Mouse (Mus musculus) embryonic fibroblast, embryonic 13.5 days (primary cell): ENCODE measurements around the gene Pdhb. TPM values are rescaled to one million over a fixed set of nuclear protein-coding genes. Genes with fewer than 3 reads are reported as not detected.

ENCODE experiments used
- H3K27ac ChIP-seq: 2 replicates; pipeline ENCODE4 v1.5.1; 2012; ENCODE audit warnings: low read length, control low read depth, inconsistent platforms; ENCODE audit not compliant: insufficient read depth
- H3K4me1 ChIP-seq: 2 replicates; pipeline ENCODE4 v1.6.1; 2011; ENCODE audit warnings: low read length; ENCODE audit not compliant: control insufficient read depth, insufficient read depth
- H3K4me3 ChIP-seq: 2 replicates; pipeline ENCODE4 v1.5.1; 2011; ENCODE audit warnings: mild to moderate bottlenecking, control low read depth, low read length; ENCODE audit not compliant: insufficient read depth
- CTCF ChIP-seq: IDR thresholded peaks from 2 replicates; pipeline ENCODE4 v1.5.1; 2011; ENCODE audit warnings: mild to moderate bottlenecking, control low read depth, low read length, moderate library complexity, borderline replicate concordance; ENCODE audit not compliant: insufficient read depth
- POLR2A ChIP-seq: IDR thresholded peaks from 2 replicates; pipeline ENCODE4 v1.6.1; 2011; ENCODE audit warnings: low read depth, mild to moderate bottlenecking, control low read depth, low read length, moderate library complexity
- polyA plus RNA-seq: library from polyadenylated mRNA; stranded (reverse); fragments of >200 nt; gene quantifications from 2 replicates; pipeline ENCODE4 v1.2.4, GENCODE M21; 2011; ENCODE audit warnings: low read depth; ENCODE audit not compliant: missing spikeins, insufficient read length

The Pdhb gene
- polyA plus RNA-seq, 1 experiment = 92.5 TPM

- Histone ChIP-seq H3K4me3 (no peak overlapping the region), H3K4me1 (no peaks in the 10 kb centered on the region), H3K27ac (no peak overlapping the region)
- TF ChIP-seq POLR2A (no peak), CTCF (no peak)
Observed at GRCm38 (mm10) chr14:8161777-8162176, 11.0 kb downstream of the Pdhb start.

GRCm38 (mm10) chr14:8159141-8159540 is 13.7 kb downstream of the Pdhb start:
- TF ChIP-seq CTCF (no peak), POLR2A (no peak)
- H3K4me3 ChIP-seq = no peak overlapping the region
- peaks cover 1% of the 10 kb centered on the region for H3K4me1 ChIP-seq
- H3K27ac ChIP-seq = no peak overlapping the region

- TF ChIP-seq POLR2A (no peak), CTCF (no peak)
- H3K27ac ChIP-seq = no peak overlapping the region
- H3K4me1 ChIP-seq = peaks cover 4% of the 10 kb centered on the region
- H3K4me3 ChIP-seq = no peak overlapping the region
Observed at GRCm38 (mm10) chr14:8158721-8159120, 14.1 kb downstream of the Pdhb start.

DNA sequence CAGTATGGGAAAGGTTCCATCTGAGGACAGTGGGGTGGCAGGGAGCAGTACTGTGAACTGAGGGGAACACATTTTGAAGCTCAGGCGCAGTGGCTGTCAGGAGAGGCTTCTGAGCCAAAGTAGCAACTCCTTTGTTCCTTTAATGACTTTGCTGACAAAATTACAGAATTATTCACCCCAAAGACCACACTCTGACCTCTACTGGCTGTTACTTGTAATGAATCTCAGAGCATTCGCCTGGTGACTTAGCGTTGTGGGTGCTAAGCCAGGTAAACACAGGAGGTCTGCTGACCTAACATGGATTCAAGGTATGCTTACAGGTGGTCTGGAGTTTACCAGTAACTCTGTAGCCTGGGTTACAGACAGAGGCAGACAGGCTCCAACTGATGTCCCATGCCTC is 15.9 kb downstream of the Pdhb start:
- no peak overlapping the region for H3K4me3 ChIP-seq
- H3K27ac ChIP-seq = no peak overlapping the region
- TF ChIP-seq POLR2A = no peak
- no peak for TF ChIP-seq CTCF
- H3K4me1 ChIP-seq = peaks cover 7% of the 10 kb centered on the region

GRCm38 (mm10) chr14:8154072-8154471 is 18.8 kb downstream of the Pdhb start:
- Histone ChIP-seq H3K4me3 (no peak overlapping the region), H3K27ac (no peak overlapping the region), H3K4me1 (peaks cover 7% of the 10 kb centered on the region)
- TF ChIP-seq CTCF (no peak), POLR2A (no peak)

GRCm38 (mm10) chr14:8151757-8152156 is 21.1 kb downstream of the Pdhb start:
- TF ChIP-seq POLR2A (no peak), CTCF (no peak)
- H3K4me3 ChIP-seq = no peak overlapping the region
- no peak overlapping the region for H3K27ac ChIP-seq
- peaks cover 7% of the 10 kb centered on the region for H3K4me1 ChIP-seq

GRCm38 (mm10) chr14:8148842-8149241 is 24.0 kb downstream of the Pdhb start:
- H3K27ac ChIP-seq = no peak overlapping the region
- peaks cover 3% of the 10 kb centered on the region; the same call in 1 of the 2 replicates for H3K4me1 ChIP-seq
- TF ChIP-seq CTCF = no peak
- TF ChIP-seq POLR2A = no peak
- no peak overlapping the region for H3K4me3 ChIP-seq

DNA sequence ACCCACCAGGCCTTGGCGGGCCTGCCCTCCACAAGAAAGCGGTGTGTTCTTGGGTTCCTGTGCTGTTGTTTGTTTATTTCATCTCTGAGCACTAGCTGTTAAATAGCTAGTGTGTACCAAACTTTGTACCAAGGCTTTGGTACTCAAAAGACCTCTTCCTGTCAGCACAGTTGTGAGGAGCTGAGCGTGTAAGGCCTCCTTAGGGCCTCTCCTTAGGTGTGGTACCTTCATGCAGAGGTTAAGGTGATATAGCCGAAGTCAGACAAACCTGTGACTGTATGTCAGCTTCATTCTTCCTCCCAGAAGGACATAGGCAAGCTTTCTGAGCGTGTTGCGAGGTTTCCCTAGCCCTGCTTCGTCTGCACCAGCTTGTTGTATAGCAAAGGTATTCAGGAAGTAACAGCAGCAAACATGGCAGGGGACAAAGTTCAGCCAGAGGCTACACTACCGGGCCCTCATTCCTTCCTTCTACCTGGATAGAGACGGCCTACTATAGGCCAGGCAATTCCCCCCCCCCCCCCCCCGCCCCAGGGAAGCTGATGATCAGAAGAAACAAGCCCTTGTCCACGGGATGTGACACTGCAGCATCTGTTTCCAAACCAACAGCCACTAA is 26.1 kb downstream of the Pdhb start:
- TF ChIP-seq CTCF = no peak
- TF ChIP-seq POLR2A = no peak
- Histone ChIP-seq H3K4me3 (no peak overlapping the region), H3K27ac (no peak overlapping the region), H3K4me1 (no peaks in the 10 kb centered on the region)

DNA sequence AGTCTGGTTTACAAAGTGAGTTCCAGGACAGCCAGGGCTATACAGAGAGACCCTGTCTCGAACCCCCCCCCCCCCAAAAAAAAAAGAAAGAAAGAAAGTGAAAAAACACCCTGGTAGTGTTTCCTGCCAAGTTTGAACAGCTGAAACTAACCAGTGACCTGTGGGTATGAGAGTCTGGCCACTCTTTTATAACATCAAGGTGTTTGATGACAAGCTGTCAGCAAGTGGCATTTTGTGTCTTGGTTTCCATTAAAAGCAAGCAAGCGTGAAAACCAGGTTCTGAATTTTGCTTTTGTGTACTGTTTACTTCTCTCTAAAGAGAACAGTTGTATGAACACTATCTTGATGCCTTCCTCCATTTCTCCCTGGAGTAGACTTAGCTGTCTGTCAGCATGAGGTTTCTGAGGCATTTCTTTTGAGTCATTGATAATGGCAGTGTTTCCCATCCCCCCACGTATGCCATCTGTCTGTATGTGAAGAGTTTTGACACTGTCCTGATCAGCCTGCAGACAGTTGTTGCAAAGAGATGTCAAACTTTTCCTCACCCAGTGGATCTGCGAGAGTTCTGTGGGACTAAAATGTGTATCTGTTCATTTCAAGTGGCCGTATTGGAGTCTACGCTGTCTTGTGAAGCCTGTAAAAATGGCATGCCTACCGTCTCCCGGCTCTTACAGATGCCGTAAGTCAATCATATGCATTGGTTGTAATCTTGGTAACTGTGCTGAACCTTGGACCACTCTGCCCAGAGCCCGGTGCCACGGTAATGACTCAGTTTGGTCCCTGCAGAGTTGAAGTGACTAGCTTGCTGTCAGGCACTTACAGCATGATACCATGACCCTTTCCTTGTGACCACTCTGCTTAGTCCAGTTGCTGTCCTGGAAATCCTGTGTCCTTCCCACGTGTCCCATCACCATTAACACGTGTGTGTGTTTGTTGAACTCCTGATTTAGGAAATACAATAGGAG is 26.9 kb downstream of the Pdhb start:
- Histone ChIP-seq H3K27ac (no peak overlapping the region), H3K4me3 (no peak overlapping the region), H3K4me1 (no peaks in the 10 kb centered on the region)
- TF ChIP-seq POLR2A (no peak), CTCF (no peak)

- H3K4me3 ChIP-seq = no peak overlapping the region
- TF ChIP-seq CTCF = no peak
- TF ChIP-seq POLR2A = no peak
- no peaks in the 10 kb centered on the region for H3K4me1 ChIP-seq
- H3K27ac ChIP-seq = no peak overlapping the region
Observed at GRCm38 (mm10) chr14:8141131-8141530, 31.7 kb downstream of the Pdhb start.
